Mouse (Mus musculus): ENCODE results near the gene Gfod1. TPM values are rescaled to one million over a fixed set of nuclear protein-coding genes. Genes with fewer than 3 reads are reported as not detected.

Gfod1 gene
- total and polyA plus RNA-seq, 3 experiments: 0.30 to 0.70 (median 0.36) TPM

GRCm38 (mm10) chr13:43231965-43232860, 71.8 kb downstream of the Gfod1 start:
- no peak overlapping the region for H3K9ac ChIP-seq (ENCODE audit: insufficient read depth, low read depth)
- no peak overlapping the region for H3K4me3 ChIP-seq (replicated peaks in 1 of 3; ENCODE audit: low read depth in 2 of 3, low read length in 2 of 3, poor library complexity in 1 of 3)
- H3K4me2 ChIP-seq (ENCODE audit: insufficient read depth, low read depth, poor library complexity, severe bottlenecking): no peak overlapping the region
- no peak for DNase-seq (ENCODE audit: extremely low read depth)
- no peak overlapping the region for H3K27ac ChIP-seq (ENCODE audit: insufficient read depth, low read depth)
- H3K4me1 ChIP-seq (ENCODE audit: control insufficient read depth in 1 of 2, insufficient read depth in 2 of 2): no peaks in the 10 kb centered on the region
- TF ChIP-seq MXI1 (IDR thresholded peaks at IDR 0.05; ENCODE audit: low read depth, low read length) (no peak), USF2 (conservative IDR thresholded peaks at IDR 0.05; ENCODE audit: low read depth, low read length) (no peak), SMC3 (IDR thresholded peaks at IDR 0.05; ENCODE audit: low read depth, low read length) (no peak), NRF1 (IDR thresholded peaks at IDR 0.05; ENCODE audit: low read depth, low read length) (no peak), ZMIZ1 (IDR thresholded peaks at IDR 0.05; ENCODE audit: low read depth, low read length) (no peak), E2F4 (IDR thresholded peaks at IDR 0.05; ENCODE audit: insufficient replicate concordance, low read depth, low read length) (no peak)
- dilution Hi-C loops (cut with MboI; ENCODE audit: extremely low pct_ligation_motif_present, extremely low pct_unique_long_range_greater_than_20kb, low sequenced_read_pairs) (no loop called here), in situ Hi-C loops (cut with MboI; ENCODE audit: low pct_ligation_motif_present, low pct_unique_long_range_greater_than_20kb, low sequenced_read_pairs) (no loop called here)
- no peaks in the 10 kb centered on the region for H3K27me3 ChIP-seq (replicated peaks)
- no peaks in the 10 kb centered on the region for H3K79me2 ChIP-seq (replicated peaks; ENCODE audit: control insufficient read depth, extremely low read depth, insufficient read depth, poor library complexity, severe bottlenecking)
- H3K36me3 ChIP-seq (replicated peaks in 1 of 2; ENCODE audit: control insufficient read depth in 1 of 2, insufficient read depth in 1 of 2, low read length in 1 of 2): no peaks in the 10 kb centered on the region
- H3K9me3 ChIP-seq (replicated peaks; ENCODE audit: low read length): no peaks in the 10 kb centered on the region

- Histone ChIP-seq H3K4me2 (ENCODE audit: insufficient read depth, low read depth, poor library complexity, severe bottlenecking) (no peak overlapping the region), H3K27ac (ENCODE audit: insufficient read depth, low read depth) (no peak overlapping the region), H3K79me2 (replicated peaks; ENCODE audit: control insufficient read depth, extremely low read depth, insufficient read depth, poor library complexity, severe bottlenecking) (no peaks in the 10 kb centered on the region), H3K9ac (ENCODE audit: insufficient read depth, low read depth) (no peak overlapping the region), H3K4me1 (ENCODE audit: control insufficient read depth in 1 of 2, insufficient read depth in 2 of 2) (no peaks in the 10 kb centered on the region), H3K4me3 (replicated peaks in 1 of 3; ENCODE audit: low read depth in 2 of 3, low read length in 2 of 3, poor library complexity in 1 of 3) (no peak overlapping the region), H3K9me3 (replicated peaks; ENCODE audit: low read length) (no peaks in the 10 kb centered on the region), H3K36me3 (replicated peaks in 1 of 2; ENCODE audit: control insufficient read depth in 1 of 2, insufficient read depth in 1 of 2, low read length in 1 of 2) (no peaks in the 10 kb centered on the region), H3K27me3 (replicated peaks) (no peaks in the 10 kb centered on the region)
- in situ Hi-C loops (cut with MboI; ENCODE audit: low pct_ligation_motif_present, low pct_unique_long_range_greater_than_20kb, low sequenced_read_pairs) (no loop called here), dilution Hi-C loops (cut with MboI; ENCODE audit: extremely low pct_ligation_motif_present, extremely low pct_unique_long_range_greater_than_20kb, low sequenced_read_pairs) (no loop called here)
- TF ChIP-seq USF2 (conservative IDR thresholded peaks at IDR 0.05; ENCODE audit: low read depth, low read length): no peak
- DNase-seq (ENCODE audit: extremely low read depth): no peak
Measured at GRCm38 (mm10) chr13:43230842-43231241, 73.1 kb downstream of the Gfod1 start.

DNA sequence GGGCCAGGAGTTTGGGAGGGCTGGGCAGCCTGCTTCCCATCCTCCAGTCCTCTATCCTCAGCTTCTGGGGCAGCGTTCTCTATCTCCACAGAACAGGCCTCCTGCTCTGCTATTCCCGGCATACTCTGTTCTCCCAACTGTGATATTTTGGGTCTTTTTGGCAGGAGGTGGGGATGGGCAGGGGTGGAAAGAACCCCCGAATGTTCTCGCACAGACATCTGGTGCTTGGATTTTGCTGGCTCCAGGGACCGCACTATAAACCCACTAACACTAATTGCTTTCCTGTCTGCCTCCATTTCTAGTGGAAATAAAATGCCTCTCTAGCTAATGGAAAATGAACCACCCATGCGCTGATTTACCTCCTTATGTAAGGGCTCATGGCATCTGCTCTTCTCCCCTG, 73.7 kb downstream of the Gfod1 start:
- no peak overlapping the region for H3K4me2 ChIP-seq (ENCODE audit: insufficient read depth, low read depth, poor library complexity, severe bottlenecking)
- H3K9me3 ChIP-seq (replicated peaks; ENCODE audit: low read length): peaks cover under 1% of the 10 kb centered on the region
- TF ChIP-seq CHD2 (IDR thresholded peaks at IDR 0.05; ENCODE audit: low read length): no peak
- no peak for TF ChIP-seq EP300 (IDR thresholded peaks at IDR 0.05; ENCODE audit: low read length)
- in situ Hi-C loops (cut with MboI; ENCODE audit: low pct_ligation_motif_present, low pct_unique_long_range_greater_than_20kb, low sequenced_read_pairs): no loop called here
- no peaks in the 10 kb centered on the region for H3K36me3 ChIP-seq (replicated peaks in 1 of 2; ENCODE audit: control insufficient read depth in 1 of 2, insufficient read depth in 1 of 2, low read length in 1 of 2)
- no peak overlapping the region for H3K27ac ChIP-seq (ENCODE audit: insufficient read depth, low read depth)
- dilution Hi-C loops (cut with MboI; ENCODE audit: extremely low pct_ligation_motif_present, extremely low pct_unique_long_range_greater_than_20kb, low sequenced_read_pairs): no loop called here
- H3K79me2 ChIP-seq (replicated peaks; ENCODE audit: control insufficient read depth, extremely low read depth, insufficient read depth, poor library complexity, severe bottlenecking): no peaks in the 10 kb centered on the region
- H3K4me3 ChIP-seq (replicated peaks in 1 of 3; ENCODE audit: low read depth in 2 of 3, low read length in 2 of 3, poor library complexity in 1 of 3): no peak overlapping the region
- no peak overlapping the region for H3K9ac ChIP-seq (ENCODE audit: insufficient read depth, low read depth)
- no peaks in the 10 kb centered on the region for H3K27me3 ChIP-seq (replicated peaks)
- no peaks in the 10 kb centered on the region for H3K4me1 ChIP-seq (ENCODE audit: control insufficient read depth in 1 of 2, insufficient read depth in 2 of 2)
- DNase-seq (ENCODE audit: extremely low read depth): no peak
